Mouse (Mus musculus): Measurements from ENCODE around the gene Smyd3.

GRCm38 (mm10) chr1:178924492-178925183 is 593.2 kb downstream of the Smyd3 start:
- TF ChIP-seq CTCF (IDR thresholded peaks at IDR 0.05; ENCODE audit: control insufficient read depth, insufficient read depth, insufficient replicate concordance, low read depth, low read length) = no peak
- TF ChIP-seq POLR2A (IDR thresholded peaks at IDR 0.05; ENCODE audit: control insufficient read depth, low read depth, low read length) = no peak

All from testis, adult 2 months (tissue).